Mouse (Mus musculus): ENCODE results near the gene Trap1a. TPM values are rescaled to one million over a fixed set of nuclear protein-coding genes. Genes with fewer than 3 reads are reported as not detected.

The Trap1a gene
- polyA plus RNA-seq, 1 experiment = not detected

GRCm38 (mm10) chrX:139369122-139369521 lies 35.6 kb downstream of the Trap1a start:
- Histone ChIP-seq H3K4me3 (ENCODE audit: insufficient read depth, low read depth, low read length) (no peak overlapping the region), H3K4me1 (ENCODE audit: control insufficient read depth, insufficient read depth, low read length) (no peaks in the 10 kb centered on the region), H3K27me3 (replicated peaks; ENCODE audit: control insufficient read depth, insufficient read depth, low read length) (no peaks in the 10 kb centered on the region), H3K27ac (ENCODE audit: insufficient read depth, low read depth, low read length) (no peak overlapping the region), H3K36me3 (ENCODE audit: control insufficient read depth, insufficient read depth, low read length) (no peaks in the 10 kb centered on the region)
- WGBS = 50% methylated on average over 4 of the region's 4 CpGs
- DNase-seq = peak; percentile 11
- TF ChIP-seq CTCF (conservative IDR thresholded peaks at IDR 0.05; ENCODE audit: insufficient read depth, insufficient read length, low read depth, low read length) = no peak
- TF ChIP-seq POLR2A (IDR thresholded peaks at IDR 0.05; ENCODE audit: low read depth, low read length) = no peak

GRCm38 (mm10) chrX:139372665-139373064 lies 39.2 kb downstream of the Trap1a start:
- H3K27ac ChIP-seq (ENCODE audit: insufficient read depth, low read depth, low read length) = no peak overlapping the region
- H3K27me3 ChIP-seq (replicated peaks; ENCODE audit: control insufficient read depth, insufficient read depth, low read length) = no peaks in the 10 kb centered on the region
- H3K4me1 ChIP-seq (ENCODE audit: control insufficient read depth, insufficient read depth, low read length) = no peaks in the 10 kb centered on the region
- peak; percentile 13 for DNase-seq
- H3K4me3 ChIP-seq (ENCODE audit: insufficient read depth, low read depth, low read length) = no peak overlapping the region
- no peaks in the 10 kb centered on the region for H3K36me3 ChIP-seq (ENCODE audit: control insufficient read depth, insufficient read depth, low read length)
- no peak for TF ChIP-seq POLR2A (IDR thresholded peaks at IDR 0.05; ENCODE audit: low read depth, low read length)
- no peak for TF ChIP-seq CTCF (conservative IDR thresholded peaks at IDR 0.05; ENCODE audit: insufficient read depth, insufficient read length, low read depth, low read length)

Other genes starting within 250 kb of the Trap1a start
- 0.05 and 0.29 TPM in 2 replicates for gene Serpina7, start 248.4 kb upstream of the Trap1a start, polyA plus RNA-seq (2012; rRNA removed)
- gene 4930513O06Rik, start 247.4 kb upstream of the Trap1a start, polyA plus RNA-seq (2012; rRNA removed) = not detected in 2 replicates
- not detected in 2 replicates for gene 4933428M09Rik, start 154.5 kb upstream of the Trap1a start, polyA plus RNA-seq (2012; rRNA removed)
- 0.76 and 1.2 TPM in 2 replicates for gene Mum1l1, start 123.6 kb upstream of the Trap1a start, polyA plus RNA-seq (2012; rRNA removed)
- gene D330045A20Rik, start 146.7 kb downstream of the Trap1a start, polyA plus RNA-seq (2012; rRNA removed) = 0.75 and 0.86 TPM in 2 replicates
- 28.9 and 36.1 TPM in 2 replicates for gene Rnf128, start 229.6 kb downstream of the Trap1a start, polyA plus RNA-seq (2012; rRNA removed)